Comparison of ENCODE assay signal across 22 mouse cellular contexts in genomic region chr1:64134439-64134838, GRCm38 (mm10).
"Had no signal": no experiment of that assay in that cellular context is flagged by ENCODE, and none has a peak within 500 bp of the region (broad histone marks: within the 10 kb centered on the region; RNA-seq: fewer than 3 reads in every experiment).

No protein-coding gene starts in this region.

- H3K4me1 ChIP-seq: heart, embryonic 10.5 days; heart, embryonic 12.5 days; hindbrain, embryonic 13.5 days; hindbrain, embryonic 15.5 days; limb, embryonic 10.5 days; limb, embryonic 12.5 days; liver, embryonic 13.5 days; liver, embryonic 15.5 days had no signal

- H3K9me3 ChIP-seq: heart, embryonic 10.5 days; heart, embryonic 12.5 days; hindbrain, embryonic 13.5 days; hindbrain, embryonic 15.5 days; limb, embryonic 10.5 days; limb, embryonic 12.5 days; liver, embryonic 13.5 days; liver, embryonic 15.5 days had no signal

- DNase-seq: gastrocnemius, postnatal 14 days; gastrocnemius, postnatal 36 days; heart, postnatal 36 days; kidney, adult 18-20 months; kidney, adult 8-10 months; kidney, postnatal 10 days; kidney, postnatal 25 days; kidney, postnatal 4 days; liver; liver, embryonic 13.5 days had no signal

- H3K4me2 ChIP-seq: heart, embryonic 12.5 days; hindbrain, embryonic 13.5 days; hindbrain, embryonic 15.5 days; limb, embryonic 12.5 days; liver, embryonic 11.5 days; liver, embryonic 13.5 days; liver, embryonic 15.5 days had no signal

- ATAC-seq: hindbrain, postnatal 0 days; intestine, embryonic 16.5 days had no signal

- H3K36me3 ChIP-seq: heart, embryonic 10.5 days; heart, embryonic 12.5 days; hindbrain, embryonic 13.5 days; hindbrain, embryonic 15.5 days; limb, embryonic 10.5 days; limb, embryonic 12.5 days; liver, embryonic 13.5 days; liver, embryonic 15.5 days had no signal

- H3K4me3 ChIP-seq: heart, embryonic 10.5 days; heart, embryonic 12.5 days; hindbrain, embryonic 13.5 days; hindbrain, embryonic 15.5 days; layer of hippocampus, adult 2 months; left cerebral cortex, adult 2 months; limb, embryonic 10.5 days; limb, embryonic 12.5 days; liver, embryonic 13.5 days; liver, embryonic 15.5 days had no signal

- H3K9ac ChIP-seq: heart, embryonic 12.5 days; hindbrain, embryonic 13.5 days; hindbrain, embryonic 15.5 days; limb, embryonic 12.5 days; liver, embryonic 13.5 days; liver, embryonic 15.5 days had no signal

- H3K27ac ChIP-seq: heart, embryonic 10.5 days; hindbrain, embryonic 13.5 days; hindbrain, embryonic 15.5 days; hindbrain, postnatal 0 days; layer of hippocampus, adult 2 months; left cerebral cortex, adult 2 months; limb, embryonic 10.5 days; limb, embryonic 12.5 days; liver, embryonic 13.5 days; liver, embryonic 15.5 days had no signal

- H3K27me3 ChIP-seq: heart, embryonic 12.5 days; hindbrain, embryonic 13.5 days; hindbrain, embryonic 15.5 days; limb, embryonic 12.5 days; liver, embryonic 13.5 days; liver, embryonic 15.5 days had no signal
